Mouse (Mus musculus) layer of hippocampus, adult 9-11 months (tissue): ENCODE measurements around the gene Gba2.
"Not testable (repeated sequence)": the region's sequence is repeated elsewhere in the genome, so short reads cannot be mapped to it uniquely, and the experiment has no call there.

ENCODE experiments used
- DNase-seq: peaks from one replicate; pipeline ENCODE4 v3.0.0; 2022

The Gba2 gene

DNA sequence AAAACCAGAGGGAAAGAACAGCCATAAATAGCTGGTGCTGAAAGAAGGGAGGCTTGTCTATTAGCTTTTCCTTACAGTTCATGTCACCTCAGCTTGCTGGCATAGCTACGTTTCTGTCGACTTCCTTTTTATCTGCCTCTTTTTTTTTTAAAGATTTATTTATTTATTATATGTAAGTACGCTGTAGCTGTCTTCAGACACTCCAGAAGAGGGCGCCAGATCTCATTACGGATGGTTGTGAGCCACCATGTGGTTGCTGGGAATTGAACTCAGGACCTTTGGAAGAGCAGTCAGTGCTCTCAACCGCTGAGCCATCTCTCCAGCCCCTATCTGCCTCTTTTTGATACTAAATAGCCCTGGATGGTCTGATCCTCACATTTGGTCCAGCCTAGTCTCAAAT is 26.8 kb downstream of the Gba2 start:
- DNase-seq, result not testable (repeated sequence)

DNA sequence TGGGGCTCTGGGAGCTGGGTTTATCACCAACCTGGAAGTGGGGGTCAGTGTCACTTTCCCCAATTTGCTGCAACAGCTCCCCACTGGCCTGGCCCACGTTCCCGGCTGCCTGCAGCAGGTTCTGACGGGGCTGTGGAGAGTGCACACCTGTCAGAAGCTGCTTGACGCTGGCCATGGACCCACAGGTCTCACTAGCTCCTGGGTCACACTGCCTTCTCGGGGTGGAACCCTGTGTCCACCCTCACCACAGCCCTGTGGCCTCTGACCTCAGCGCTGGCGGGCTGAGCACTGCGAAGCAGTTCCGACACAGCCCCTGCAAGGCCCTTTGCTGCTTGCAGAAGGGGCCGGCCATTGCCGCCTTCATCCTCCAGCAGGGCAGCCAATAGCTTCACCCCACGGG is 29.6 kb downstream of the Gba2 start:
- DNase-seq, result no peak

GRCm38 (mm10) chr4:43547160-43547559 is 31.5 kb downstream of the Gba2 start:
- DNase-seq, result no peak

GRCm38 (mm10) chr4:43546375-43547047 is 32.2 kb downstream of the Gba2 start:
- no peak for DNase-seq

- DNase-seq, result no peak
Observed at GRCm38 (mm10) chr4:43542044-43542443, 36.6 kb downstream of the Gba2 start.

- no peak for DNase-seq
Observed at GRCm38 (mm10) chr4:43536031-43536430, 42.6 kb downstream of the Gba2 start.

GRCm38 (mm10) chr4:43535628-43536027 is 43.0 kb downstream of the Gba2 start:
- no peak for DNase-seq

GRCm38 (mm10) chr4:43533270-43533669 is 45.4 kb downstream of the Gba2 start:
- no peak for DNase-seq

GRCm38 (mm10) chr4:43530581-43530980 is 48.1 kb downstream of the Gba2 start:
- peak; percentile 72 for DNase-seq

DNA sequence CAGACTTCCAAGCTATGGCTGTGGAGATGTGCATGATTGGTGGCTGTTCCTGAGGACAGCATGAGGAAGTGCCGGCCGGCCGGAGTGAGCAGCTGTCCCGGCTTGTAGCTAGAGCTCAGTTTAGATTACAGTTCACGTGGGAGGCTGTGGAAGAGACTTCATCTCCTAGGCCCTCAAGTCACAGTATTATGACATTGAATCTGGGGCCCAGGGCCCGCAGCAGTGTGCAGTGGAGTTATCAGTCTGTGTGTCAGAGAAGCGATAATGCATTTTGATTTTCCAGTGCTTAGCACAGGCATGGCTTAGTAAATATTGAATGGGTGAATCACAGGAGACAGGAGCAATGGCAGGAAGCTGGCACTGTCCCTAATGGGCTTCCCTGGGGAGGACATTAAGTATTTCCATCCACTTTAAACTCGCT is 48.6 kb downstream of the Gba2 start:
- no peak for DNase-seq

DNA sequence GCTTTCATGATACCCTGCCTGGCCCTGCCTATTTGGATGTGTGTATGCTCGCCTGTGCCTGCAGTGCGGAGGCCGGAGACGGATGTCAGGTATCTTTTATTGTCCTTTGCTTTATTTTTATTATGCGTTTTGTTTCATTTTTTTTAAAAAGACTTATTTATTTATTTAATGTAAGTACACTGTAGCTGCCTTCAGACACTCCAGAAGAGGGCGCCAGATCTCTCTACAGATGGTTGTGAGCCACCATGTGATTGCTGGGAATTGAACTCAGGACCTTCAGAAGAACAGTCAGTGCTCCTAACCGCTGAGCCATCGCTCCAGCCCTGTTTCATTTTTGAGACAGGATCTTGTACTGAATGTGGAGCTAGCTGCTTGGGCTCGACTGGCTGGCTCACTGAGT is 50.2 kb downstream of the Gba2 start:
- DNase-seq, result no peak

- DNase-seq, result no peak
Observed at GRCm38 (mm10) chr4:43527880-43528279, 50.8 kb downstream of the Gba2 start.

DNA sequence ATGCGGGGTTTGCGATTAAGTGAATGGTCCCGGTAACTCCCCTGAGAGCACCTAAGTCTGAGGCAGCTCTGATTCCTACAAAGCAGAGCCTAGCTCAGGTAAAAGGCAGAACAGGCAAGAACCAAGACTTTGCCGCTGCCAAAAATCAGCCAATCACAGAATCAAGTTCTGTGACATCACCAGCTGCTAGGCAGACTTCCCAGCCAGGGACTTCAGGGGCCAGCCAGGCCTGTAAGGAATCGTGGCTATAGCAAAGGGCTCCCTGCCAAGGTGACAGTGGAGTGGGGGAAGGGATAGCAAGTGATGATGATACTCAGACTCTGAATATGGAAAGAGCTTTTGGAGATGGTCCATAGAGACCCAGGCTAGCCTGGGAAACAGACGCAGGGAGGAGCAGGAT is 58.7 kb downstream of the Gba2 start:
- peak; percentile 67 for DNase-seq

DNA sequence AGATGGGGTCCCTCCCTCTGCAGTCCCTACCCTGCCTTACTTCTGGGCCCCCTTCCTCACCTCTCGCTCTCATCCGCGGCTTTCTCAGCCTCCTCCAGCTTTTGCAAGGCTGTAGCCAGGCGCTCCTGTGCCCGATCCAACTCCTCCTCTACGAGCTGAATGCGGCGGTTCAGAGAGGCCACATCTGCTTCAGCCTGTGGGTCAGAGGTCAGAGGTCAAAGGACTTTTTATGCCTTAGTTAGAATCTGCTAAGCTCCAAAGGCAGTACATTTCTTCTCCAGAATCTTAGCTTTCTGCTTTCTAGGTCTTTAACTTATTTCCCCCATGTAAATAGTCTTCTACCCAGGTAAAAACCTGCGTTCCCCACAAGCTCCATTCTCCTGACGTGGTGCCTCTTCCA is 59.1 kb downstream of the Gba2 start:
- DNase-seq, result no peak
